Mouse (Mus musculus) heart, adult 2 months (tissue): ENCODE data around the gene Spef1. TPM values are rescaled to one million over a fixed set of nuclear protein-coding genes. Genes with fewer than 3 reads are reported as not detected.
A peak's percentile ranks its signal among the peaks of the same experiment; 100 is the strongest.

Source experiments
- DNase-seq, 2 experiments: peaks; one replicate each; pipeline ENCODE4 v3.0.0; 2021
- H3K27ac ChIP-seq: fragments of 200-600 bp; 2 replicates; pipeline ENCODE4 v1.8.1; 2022
- H3K27me3 ChIP-seq: fragments of 200-500 bp; 2 replicates; pipeline ENCODE4 v1.6.1; 2012; ENCODE audit warnings: mild to moderate bottlenecking, low read length, inconsistent platforms, mixed read lengths; ENCODE audit not compliant: control insufficient read depth, insufficient read depth
- H3K36me3 ChIP-seq: fragments of 200-500 bp; 2 replicates; pipeline ENCODE4 v1.6.1; 2012; ENCODE audit warnings: low read length, inconsistent platforms; ENCODE audit not compliant: control insufficient read depth, insufficient read depth
- H3K4me1 ChIP-seq: fragments of 200-500 bp; 2 replicates; pipeline ENCODE4 v1.6.1; 2011; ENCODE audit warnings: low read length; ENCODE audit not compliant: control insufficient read depth, insufficient read depth
- H3K4me3 ChIP-seq: fragments of 200-600 bp; 2 replicates; pipeline ENCODE4 v1.8.1; 2022
- H3K79me2 ChIP-seq: fragments of 200-500 bp; replicated peaks from 2 replicates; pipeline ENCODE4 v1.6.1; 2012; ENCODE audit warnings: mild to moderate bottlenecking, inconsistent platforms, low read length, moderate library complexity, mixed read lengths; ENCODE audit not compliant: control insufficient read depth, insufficient read depth
- H3K9ac ChIP-seq: fragments of 200-500 bp; 2 replicates; pipeline ENCODE4 v1.6.1; 2012; ENCODE audit warnings: low read depth, mild to moderate bottlenecking, control low read depth, inconsistent platforms, low read length, mixed read lengths
- CTCF ChIP-seq: fragments of 200-600 bp; IDR thresholded peaks from 2 replicates; pipeline ENCODE4 v1.8.1; 2022; ENCODE audit warnings: antibody characterized with exemption, mild to moderate bottlenecking, moderate library complexity
- EP300 ChIP-seq: fragments of 200-500 bp; IDR thresholded peaks from 2 replicates; pipeline ENCODE4 v1.6.1; 2011; ENCODE audit warnings: low read depth, low read length, control low read depth; ENCODE audit not compliant: insufficient read depth
- POLR2A ChIP-seq: fragments of 200-500 bp; IDR thresholded peaks from 2 replicates; pipeline ENCODE4 v1.6.1; 2011; ENCODE audit warnings: mild to moderate bottlenecking, low read depth, low read length, control low read depth; ENCODE audit not compliant: insufficient read depth
- WGBS: fragments of 180-500 bp; shearing (Covaris S2); methylation state at CpG from one replicate; pipeline ENCODE4 v1.1.7; 2018; 5-methylcytosine and 5-hydroxymethylcytosine counted together
- intact Hi-C: fragments of 180-260 bp; cut with DNase I; formaldehyde crosslinking; loops from one replicate; pipeline ENCODE4 v1.15.1; 2025
- polyA plus RNA-seq: library from polyadenylated mRNA; depleted of rRNA; stranded (reverse); fragments of >200 nt; gene quantifications from 2 replicates; pipeline ENCODE4 v1.2.3, GENCODE M21; 2012
- total RNA-seq, 2 experiments: library from RNA; stranded (reverse); gene quantifications; 2 replicates each; pipeline ENCODE4 v1.2.3; 2021

The Spef1 gene
- total and polyA plus RNA-seq, 3 experiments: 3.3 to 5.2 (median 4.4) TPM

GRCm38 (mm10) chr2:131160671-131161111 is 26.4 kb downstream of the Spef1 start:
- Histone ChIP-seq H3K27me3 (no peaks in the 10 kb centered on the region), H3K4me1 (no peaks in the 10 kb centered on the region; the same call in 1 of the 2 replicates), H3K27ac (peak overlapping the region; percentile 88), H3K36me3 (no peaks in the 10 kb centered on the region), H3K79me2 (no peaks in the 10 kb centered on the region), H3K9ac (peak overlapping the region; percentile 61), H3K4me3 (peak overlapping the region; percentile 81)
- under 1% methylated on average over 17 of the region's 17 CpGs for WGBS
- peak in 1 of 2 experiments; percentile 54 for DNase-seq
- intact Hi-C loops: loop anchor here (1.0 to 5.0 kb wide), 4 partner anchors 11 to 198 kb away; no protein-coding TSS in a partner anchor
- TF ChIP-seq EP300 (no peak), CTCF (peak; percentile 68)

GRCm38 (mm10) chr2:131159938-131160581 is 27.0 kb downstream of the Spef1 start, which contains the start of gene 1700037H04Rik:
Gene 1700037H04Rik, minus strand, starts transcription at chr2:131160081.
- Histone ChIP-seq H3K36me3 (no peaks in the 10 kb centered on the region), H3K27me3 (no peaks in the 10 kb centered on the region), H3K9ac (peak within 1 kb of the TSS; percentile 61), H3K79me2 (no peaks in the 10 kb centered on the region), H3K4me3 (peak within 1 kb of the TSS; percentile 81), H3K4me1 (no peaks in the 10 kb centered on the region; the same call in 1 of the 2 replicates), H3K27ac (peak within 1 kb of the TSS; percentile 88)
- under 1% methylated on average over 54 of the region's 54 CpGs for WGBS
- TF ChIP-seq CTCF (no peak), POLR2A (peak; percentile 98), EP300 (peak; percentile 77; the same call in 1 of the 2 replicates)
- intact Hi-C loops: loop anchor here (1.0 to 5.0 kb wide), 4 partner anchors 11 to 198 kb away; no protein-coding TSS in a partner anchor
- peak; percentile 94 to 97 for DNase-seq

DNA sequence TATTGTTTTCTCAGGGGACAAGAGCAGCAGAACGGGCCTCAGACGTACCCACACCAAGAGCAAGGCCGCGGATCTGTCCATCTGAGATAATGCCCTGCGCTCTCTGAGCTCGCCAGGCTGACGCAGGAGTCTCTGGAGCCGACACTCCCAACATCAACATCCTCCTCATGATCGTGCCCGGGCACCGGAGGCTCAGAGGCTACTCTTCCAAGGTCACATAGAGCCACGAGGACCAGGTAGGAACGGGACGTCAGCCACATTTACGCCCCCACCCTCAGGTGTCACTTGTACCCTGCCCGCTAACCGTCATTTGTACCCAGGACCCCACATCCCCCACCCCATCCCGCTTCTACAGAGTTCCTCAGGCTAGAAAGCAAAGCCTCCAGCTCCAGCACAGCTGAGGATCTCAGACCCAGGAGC is 27.6 kb downstream of the Spef1 start:
- no peaks in the 10 kb centered on the region for H3K36me3 ChIP-seq
- peak overlapping the region; percentile 81 for H3K4me3 ChIP-seq
- peak overlapping the region; percentile 62 for H3K27ac ChIP-seq
- WGBS: under 1% methylated on average over 18 of the region's 18 CpGs
- no peak for DNase-seq
- H3K27me3 ChIP-seq: no peaks in the 10 kb centered on the region
- intact Hi-C loops: no loop called here
- TF ChIP-seq EP300: no peak
- TF ChIP-seq POLR2A: no peak
- TF ChIP-seq CTCF: no peak
- no peaks in the 10 kb centered on the region; the same call in 1 of the 2 replicates for H3K4me1 ChIP-seq
- no peaks in the 10 kb centered on the region for H3K79me2 ChIP-seq
- H3K9ac ChIP-seq: peak overlapping the region; percentile 60

GRCm38 (mm10) chr2:131156987-131157386 is 30.1 kb downstream of the Spef1 start:
- H3K4me1 ChIP-seq: no peaks in the 10 kb centered on the region; the same call in 1 of the 2 replicates
- H3K27me3 ChIP-seq: no peaks in the 10 kb centered on the region
- no peak overlapping the region for H3K9ac ChIP-seq
- DNase-seq: no peak
- H3K36me3 ChIP-seq: no peaks in the 10 kb centered on the region
- intact Hi-C loops: no loop called here
- no peak overlapping the region for H3K4me3 ChIP-seq
- no peaks in the 10 kb centered on the region for H3K79me2 ChIP-seq
- no peak for TF ChIP-seq CTCF
- TF ChIP-seq POLR2A: no peak
- TF ChIP-seq EP300: no peak
- 82% methylated on average over 7 of the region's 7 CpGs for WGBS
- H3K27ac ChIP-seq: no peak overlapping the region

DNA sequence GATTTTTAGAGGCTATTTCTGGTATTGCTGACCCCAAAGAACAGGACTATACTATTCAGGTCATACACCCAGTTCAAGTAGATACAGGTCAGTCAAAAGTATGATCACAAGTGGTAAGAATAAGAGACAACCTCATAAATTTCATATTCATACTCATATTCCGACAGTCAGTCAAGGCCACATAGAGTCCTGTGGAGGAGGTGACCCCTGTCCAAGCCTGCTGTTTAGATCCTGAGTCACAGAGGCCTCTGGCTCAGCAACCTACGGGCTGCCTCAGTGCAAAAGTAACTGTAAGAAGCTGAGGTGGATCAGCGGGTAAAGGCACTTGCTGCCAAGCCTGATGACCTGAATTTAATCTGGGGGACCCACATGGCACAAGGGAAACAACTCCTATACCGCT is 33.0 kb downstream of the Spef1 start:
- intact Hi-C loops: no loop called here
- no peak for DNase-seq
- WGBS: 84% methylated on average over 4 of the region's 4 CpGs

DNA sequence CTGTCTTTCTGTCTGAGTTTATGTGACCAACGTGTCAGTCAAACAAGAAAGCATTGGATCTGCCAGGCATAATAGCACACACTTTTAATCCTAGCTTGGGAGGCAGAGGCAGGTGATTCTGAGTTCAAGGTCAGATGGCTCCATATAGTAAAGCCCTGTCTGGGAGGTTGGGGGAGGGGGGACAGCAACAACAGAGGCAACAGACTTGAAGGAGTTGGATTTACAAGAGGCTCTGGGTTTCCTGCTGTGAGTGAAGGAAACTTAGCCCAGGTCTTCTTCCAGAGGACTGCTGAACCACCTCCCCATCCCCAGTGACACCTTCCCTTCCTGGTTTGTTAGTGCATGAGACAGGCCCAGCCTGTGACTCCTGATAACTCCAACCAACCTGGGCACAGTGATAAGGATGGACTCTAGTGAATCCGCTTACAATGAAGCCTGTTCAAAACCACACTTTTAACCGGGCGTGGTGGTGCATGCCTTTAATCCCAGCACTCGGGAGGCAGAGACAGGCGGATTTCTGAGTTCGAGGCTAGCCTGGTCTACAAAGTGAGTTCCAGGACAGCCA is 34.8 kb downstream of the Spef1 start:
- no peak overlapping the region for H3K27ac ChIP-seq
- H3K9ac ChIP-seq: no peak overlapping the region
- H3K79me2 ChIP-seq: no peaks in the 10 kb centered on the region
- intact Hi-C loops: no loop called here
- no peak for DNase-seq
- H3K27me3 ChIP-seq: no peaks in the 10 kb centered on the region
- no peaks in the 10 kb centered on the region for H3K36me3 ChIP-seq
- H3K4me1 ChIP-seq: peaks cover 2% of the 10 kb centered on the region; the same call in 1 of the 2 replicates
- 91% methylated on average over 7 of the region's 7 CpGs for WGBS
- H3K4me3 ChIP-seq: no peak overlapping the region
- no peak for TF ChIP-seq CTCF
- TF ChIP-seq EP300: no peak
- no peak for TF ChIP-seq POLR2A

More for the DNA sequence above, 33.0 kb downstream of the Spef1 start:
- no peaks in the 10 kb centered on the region for H3K79me2 ChIP-seq
- TF ChIP-seq POLR2A (no peak), CTCF (no peak), EP300 (no peak)
- no peaks in the 10 kb centered on the region for H3K4me1 ChIP-seq
- no peak overlapping the region for H3K27ac ChIP-seq
- H3K9ac ChIP-seq: no peak overlapping the region
- no peaks in the 10 kb centered on the region for H3K36me3 ChIP-seq
- no peak overlapping the region for H3K4me3 ChIP-seq
- no peaks in the 10 kb centered on the region for H3K27me3 ChIP-seq
